Mouse (Mus musculus) megakaryocyte, embryonic 14.5 days (primary cell): ENCODE results near the gene 5031439G07Rik.

ENCODE experiments used
- FLI1 ChIP-seq: IDR thresholded peaks from 2 replicates; pipeline ENCODE4 v1.6.1; 2012; ENCODE audit warnings: low read length, inconsistent platforms, mixed read lengths
- GATA1 ChIP-seq: IDR thresholded peaks from 3 replicates; pipeline ENCODE4 v1.6.1; 2012; ENCODE audit warnings: mixed read lengths, low read length, inconsistent platforms, borderline replicate concordance

DNA sequence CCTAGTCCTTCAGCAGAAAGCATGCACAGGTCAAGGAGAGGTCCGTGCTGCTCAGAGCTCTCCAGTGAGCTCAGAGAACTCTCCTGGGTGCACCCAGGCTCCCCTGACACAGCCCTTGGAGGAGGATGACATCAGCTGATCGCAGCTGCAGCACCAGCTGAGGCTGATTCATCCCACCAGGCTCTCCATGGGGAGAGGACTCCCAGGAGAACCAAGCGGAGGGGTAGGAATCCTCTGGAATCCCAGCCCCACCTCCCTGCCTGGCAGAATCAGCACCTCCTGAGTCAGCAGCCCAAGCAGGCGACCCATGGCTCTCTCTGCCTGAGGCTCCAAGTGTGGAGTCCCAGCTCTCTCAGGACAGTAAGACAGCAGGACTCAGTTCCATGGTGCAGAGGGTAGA is 12.6 kb downstream of the 5031439G07Rik start:
- TF ChIP-seq FLI1: no peak
- no peak for TF ChIP-seq GATA1
